Mouse (Mus musculus) megakaryocyte, embryonic 14.5 days (primary cell): Measurements from ENCODE around the gene Dcxr.
"Not testable (repeated sequence)": the region's sequence is repeated elsewhere in the genome, so short reads cannot be mapped to it uniquely, and the experiment has no call there.

Experiments used
- FLI1 ChIP-seq: IDR thresholded peaks from 2 replicates; pipeline ENCODE4 v1.6.1; 2012; ENCODE audit warnings: low read length, inconsistent platforms, mixed read lengths
- GATA1 ChIP-seq: IDR thresholded peaks from 3 replicates; pipeline ENCODE4 v1.6.1; 2012; ENCODE audit warnings: mixed read lengths, low read length, inconsistent platforms, borderline replicate concordance

GRCm38 (mm10) chr11:120675875-120676274, 51.2 kb downstream of the Dcxr start:
- not testable (repeated sequence) for TF ChIP-seq GATA1, FLI1
